Mouse (Mus musculus): ENCODE data around the gene Fxr2. TPM values are rescaled to one million over a fixed set of nuclear protein-coding genes. Genes with fewer than 3 reads are reported as not detected.
"Not testable (repeated sequence)": the region's sequence is repeated elsewhere in the genome, so short reads cannot be mapped to it uniquely, and the experiment has no call there.

The Fxr2 gene
- polyA plus RNA-seq, 1 experiment from 2014 or later = 31.3 TPM

DNA sequence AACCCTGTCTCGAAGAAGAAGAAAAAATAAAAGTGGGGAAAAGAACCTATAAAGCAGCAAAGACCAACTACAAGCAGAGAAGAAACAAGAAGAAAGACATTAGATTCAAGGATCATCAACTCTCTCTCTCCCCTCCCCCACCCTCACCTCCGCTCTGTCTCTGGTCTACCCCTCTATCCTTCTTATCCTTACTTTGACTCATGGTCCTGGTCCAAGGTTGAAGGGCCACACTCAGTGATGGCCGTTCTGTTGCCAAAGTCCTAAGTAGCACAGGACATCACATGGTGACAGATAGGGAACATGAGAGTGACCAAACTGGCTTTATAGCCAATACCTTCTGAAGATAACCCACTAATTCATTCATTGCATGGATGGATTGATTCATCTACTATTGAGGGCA, 64.6 kb downstream of the Fxr2 start:
- Histone ChIP-seq H3K9ac (ENCODE audit: low read depth, low read length) (no peak overlapping the region), H3K4me2 (replicated peaks; ENCODE audit: low read depth, low read length) (no peak overlapping the region), H3K4me1 (replicated peaks; ENCODE audit: control insufficient read depth, insufficient read depth, low read length) (peaks cover 7% of the 10 kb centered on the region), H3K27me3 (ENCODE audit: control insufficient read depth, insufficient read depth, low read length) (no peaks in the 10 kb centered on the region), H3K27ac (ENCODE audit: low read depth, low read length) (no peak overlapping the region), H3K4me3 (ENCODE audit: low read depth, low read length) (no peak overlapping the region), H3K9me3 (ENCODE audit: control insufficient read depth, low read length) (no peaks in the 10 kb centered on the region), H3K36me3 (ENCODE audit: control insufficient read depth, insufficient read depth, low read length) (no peaks in the 10 kb centered on the region)
- ATAC-seq (ENCODE audit: low FRiP score) = no peak
- DNase-seq (ENCODE audit: low spot score) = no peak
- WGBS = 96% methylated on average over 3 of the region's 3 CpGs

DNA sequence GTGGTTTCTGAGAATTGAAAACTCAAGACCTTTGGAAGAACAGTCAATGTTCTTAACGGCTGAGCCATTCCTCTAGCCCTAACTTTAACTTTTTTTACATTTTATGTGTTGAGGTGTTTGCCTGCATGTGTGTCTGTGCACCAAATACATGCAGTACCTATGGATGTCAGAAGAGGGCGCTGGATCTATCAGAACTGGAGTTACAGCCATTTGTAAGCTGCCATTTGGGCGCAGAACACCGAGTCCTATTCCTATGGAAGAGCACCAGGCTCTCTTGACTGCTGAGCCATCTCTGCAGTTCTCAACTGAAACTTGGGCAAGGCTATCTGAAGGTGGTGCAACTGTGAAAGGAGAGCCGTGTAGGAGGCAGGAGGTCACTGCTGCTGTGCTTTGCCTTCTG, 65.8 kb downstream of the Fxr2 start:
- ATAC-seq (ENCODE audit: low FRiP score) (no peak), DNase-seq (ENCODE audit: low spot score) (no peak)
- no peak overlapping the region for H3K4me2 ChIP-seq (replicated peaks; ENCODE audit: low read depth, low read length)
- no peaks in the 10 kb centered on the region for H3K36me3 ChIP-seq (ENCODE audit: control insufficient read depth, insufficient read depth, low read length)
- no peaks in the 10 kb centered on the region for H3K27me3 ChIP-seq (ENCODE audit: control insufficient read depth, insufficient read depth, low read length)
- 78% methylated on average over 5 of the region's 5 CpGs for WGBS
- no peak overlapping the region for H3K9ac ChIP-seq (ENCODE audit: low read depth, low read length)
- H3K9me3 ChIP-seq (ENCODE audit: control insufficient read depth, low read length) = no peaks in the 10 kb centered on the region
- H3K4me3 ChIP-seq (ENCODE audit: low read depth, low read length) = no peak overlapping the region
- no peak overlapping the region for H3K27ac ChIP-seq (ENCODE audit: low read depth, low read length)
- peaks cover 7% of the 10 kb centered on the region for H3K4me1 ChIP-seq (replicated peaks; ENCODE audit: control insufficient read depth, insufficient read depth, low read length)

DNA sequence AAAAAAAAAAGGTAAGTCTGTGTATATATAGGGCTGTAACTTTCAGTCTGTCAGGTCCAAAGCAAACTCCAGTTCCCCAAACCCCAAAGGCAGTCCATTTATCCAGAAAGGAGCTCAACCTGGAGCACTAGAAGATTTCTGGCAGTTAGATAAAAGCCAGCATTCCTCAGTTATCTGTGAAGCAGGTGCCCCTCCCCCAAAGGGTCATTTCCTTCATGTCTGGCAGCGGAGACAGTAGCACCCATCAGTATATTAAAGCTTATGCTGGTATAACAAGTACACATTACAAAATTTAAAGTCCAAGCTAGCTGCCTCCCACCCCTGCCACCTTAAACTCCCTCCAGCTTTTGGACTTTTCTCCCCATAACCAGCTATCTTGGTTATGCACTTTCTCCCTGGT, 66.8 kb downstream of the Fxr2 start:
- H3K36me3 ChIP-seq (ENCODE audit: control insufficient read depth, insufficient read depth, low read length) = no peaks in the 10 kb centered on the region
- WGBS = 77% methylated on average over 1 of the region's 1 CpGs
- no peak for DNase-seq (ENCODE audit: low spot score)
- no peaks in the 10 kb centered on the region for H3K9me3 ChIP-seq (ENCODE audit: control insufficient read depth, low read length)
- no peak overlapping the region for H3K4me2 ChIP-seq (replicated peaks; ENCODE audit: low read depth, low read length)
- ATAC-seq (ENCODE audit: low FRiP score) = no peak
- no peak overlapping the region for H3K27ac ChIP-seq (ENCODE audit: low read depth, low read length)
- H3K4me1 ChIP-seq (replicated peaks; ENCODE audit: control insufficient read depth, insufficient read depth, low read length) = peaks cover 7% of the 10 kb centered on the region
- H3K4me3 ChIP-seq (ENCODE audit: low read depth, low read length) = no peak overlapping the region
- no peak overlapping the region for H3K9ac ChIP-seq (ENCODE audit: low read depth, low read length)
- H3K27me3 ChIP-seq (ENCODE audit: control insufficient read depth, insufficient read depth, low read length) = no peaks in the 10 kb centered on the region

GRCm38 (mm10) chr11:69702886-69703285, 70.1 kb downstream of the Fxr2 start:
- H3K27me3 ChIP-seq (ENCODE audit: control insufficient read depth, insufficient read depth, low read length); H3K36me3 ChIP-seq (ENCODE audit: control insufficient read depth, insufficient read depth, low read length); H3K4me2 ChIP-seq (replicated peaks; ENCODE audit: low read depth, low read length); H3K9me3 ChIP-seq (ENCODE audit: control insufficient read depth, low read length); DNase-seq (ENCODE audit: low spot score); H3K4me1 ChIP-seq (replicated peaks; ENCODE audit: control insufficient read depth, insufficient read depth, low read length); H3K4me3 ChIP-seq (ENCODE audit: low read depth, low read length); ATAC-seq (ENCODE audit: low FRiP score); H3K9ac ChIP-seq (ENCODE audit: low read depth, low read length); H3K27ac ChIP-seq (ENCODE audit: low read depth, low read length): not testable (repeated sequence)
- WGBS = 94% methylated on average over 10 of the region's 10 CpGs

MicroRNAs within 50 kb of the gene (microRNA counts, 519-probe panel; counts per million panel counts)
- microRNA mmu-miR-1934 = not detected
- 3,437 counts per million, percentile 22 among the panel's probes with 10 or more counts for microRNA mmu-miR-467f

Other genes starting within 250 kb of the Fxr2 start
- 120 and 124 TPM in 2 replicates for gene Naa38, start 237.5 kb upstream of the Fxr2 start, polyA plus RNA-seq (2014; fragmentation: Nextera tagmentation; extraction: Ambion mirVana)
- 32.7 and 45.2 TPM in 2 replicates for gene Cyb5d1, start 237.4 kb upstream of the Fxr2 start, polyA plus RNA-seq (2014; fragmentation: Nextera tagmentation; extraction: Ambion mirVana)
- 15.7 and 17.1 TPM in 2 replicates for gene Tmem88, start 234.8 kb upstream of the Fxr2 start, polyA plus RNA-seq (2014; fragmentation: Nextera tagmentation; extraction: Ambion mirVana)
- 33.7 and 40.9 TPM in 2 replicates for gene Kdm6b, start 219.3 kb upstream of the Fxr2 start, polyA plus RNA-seq (2014; fragmentation: Nextera tagmentation; extraction: Ambion mirVana)
- 0.68 and 1.6 TPM in 2 replicates for gene Dnah2, start 83.9 kb upstream of the Fxr2 start, polyA plus RNA-seq (2014; fragmentation: Nextera tagmentation; extraction: Ambion mirVana)
- 12.2 and 15.5 TPM in 2 replicates for gene Efnb3, start 72.8 kb upstream of the Fxr2 start, polyA plus RNA-seq (2014; fragmentation: Nextera tagmentation; extraction: Ambion mirVana)
- 36.6 and 37.8 TPM in 2 replicates for gene Wrap53, start 52.7 kb upstream of the Fxr2 start, polyA plus RNA-seq (2014; fragmentation: Nextera tagmentation; extraction: Ambion mirVana)
- 156 and 159 TPM in 2 replicates for gene Trp53, start 52.6 kb upstream of the Fxr2 start, polyA plus RNA-seq (2014; fragmentation: Nextera tagmentation; extraction: Ambion mirVana)
- gene Atp1b2, start 27.0 kb upstream of the Fxr2 start, polyA plus RNA-seq (2014; fragmentation: Nextera tagmentation; extraction: Ambion mirVana) = 11.7 and 13.1 TPM in 2 replicates
- 0.17 TPM in 1 of 2 replicates, not detected in the other for gene Shbg, start 15.1 kb upstream of the Fxr2 start, polyA plus RNA-seq (2014; fragmentation: Nextera tagmentation; extraction: Ambion mirVana)
- 15.0 and 20.6 TPM in 2 replicates for gene Sat2, start 11.0 kb upstream of the Fxr2 start, polyA plus RNA-seq (2014; fragmentation: Nextera tagmentation; extraction: Ambion mirVana)
- not detected in 2 replicates for gene Sox15, start 22.3 kb downstream of the Fxr2 start, polyA plus RNA-seq (2014; fragmentation: Nextera tagmentation; extraction: Ambion mirVana)
- 28.0 and 45.3 TPM in 2 replicates for gene Mpdu1, start 29.7 kb downstream of the Fxr2 start, polyA plus RNA-seq (2014; fragmentation: Nextera tagmentation; extraction: Ambion mirVana)
- gene Cd68, start 33.2 kb downstream of the Fxr2 start, polyA plus RNA-seq (2014; fragmentation: Nextera tagmentation; extraction: Ambion mirVana) = 8.2 and 8.7 TPM in 2 replicates
- gene Eif4a1, start 39.4 kb downstream of the Fxr2 start, polyA plus RNA-seq (2014; fragmentation: Nextera tagmentation; extraction: Ambion mirVana) = 891 and 905 TPM in 2 replicates
- 85.8 and 101 TPM in 2 replicates for gene Senp3, start 49.1 kb downstream of the Fxr2 start, polyA plus RNA-seq (2014; fragmentation: Nextera tagmentation; extraction: Ambion mirVana)
- gene Tnfsf13, start 52.8 kb downstream of the Fxr2 start, polyA plus RNA-seq (2014; fragmentation: Nextera tagmentation; extraction: Ambion mirVana) = not detected in 2 replicates
- gene Tnfsf12, start 62.9 kb downstream of the Fxr2 start, polyA plus RNA-seq (2014; fragmentation: Nextera tagmentation; extraction: Ambion mirVana) = 2.2 and 4.0 TPM in 2 replicates
- gene Tnfsfm13, start 63.1 kb downstream of the Fxr2 start, polyA plus RNA-seq (2014; fragmentation: Nextera tagmentation; extraction: Ambion mirVana) = 0.61 and 1.1 TPM in 2 replicates
- gene Polr2a, start 125.6 kb downstream of the Fxr2 start, polyA plus RNA-seq (2014; fragmentation: Nextera tagmentation; extraction: Ambion mirVana) = 46.5 and 50.1 TPM in 2 replicates
- gene Slc35g3, start 129.0 kb downstream of the Fxr2 start, polyA plus RNA-seq (2014; fragmentation: Nextera tagmentation; extraction: Ambion mirVana) = 0.57 and 1.1 TPM in 2 replicates
- gene Zbtb4, start 132.9 kb downstream of the Fxr2 start, polyA plus RNA-seq (2014; fragmentation: Nextera tagmentation; extraction: Ambion mirVana) = 1.3 and 1.7 TPM in 2 replicates
- 1.2 and 1.5 TPM in 2 replicates for gene Chrnb1, start 163.0 kb downstream of the Fxr2 start, polyA plus RNA-seq (2014; fragmentation: Nextera tagmentation; extraction: Ambion mirVana)
- 2.2 and 2.8 TPM in 2 replicates for gene Fgf11, start 168.9 kb downstream of the Fxr2 start, polyA plus RNA-seq (2014; fragmentation: Nextera tagmentation; extraction: Ambion mirVana)
- gene Tmem102, start 172.6 kb downstream of the Fxr2 start, polyA plus RNA-seq (2014; fragmentation: Nextera tagmentation; extraction: Ambion mirVana) = 0.83 and 0.93 TPM in 2 replicates
- not detected in 2 replicates for gene Gm39566, start 182.3 kb downstream of the Fxr2 start, polyA plus RNA-seq (2014; fragmentation: Nextera tagmentation; extraction: Ambion mirVana)
- gene Spem2, start 185.5 kb downstream of the Fxr2 start, polyA plus RNA-seq (2014; fragmentation: Nextera tagmentation; extraction: Ambion mirVana) = not detected in 2 replicates
- gene Spem1, start 189.2 kb downstream of the Fxr2 start, polyA plus RNA-seq (2014; fragmentation: Nextera tagmentation; extraction: Ambion mirVana) = 0.17 and 0.38 TPM in 2 replicates
- gene Nlgn2, start 204.8 kb downstream of the Fxr2 start, polyA plus RNA-seq (2014; fragmentation: Nextera tagmentation; extraction: Ambion mirVana) = 11.5 and 16.1 TPM in 2 replicates
- gene Tmem256, start 205.5 kb downstream of the Fxr2 start, polyA plus RNA-seq (2014; fragmentation: Nextera tagmentation; extraction: Ambion mirVana) = 268 and 276 TPM in 2 replicates
- gene Plscr3, start 213.4 kb downstream of the Fxr2 start, polyA plus RNA-seq (2014; fragmentation: Nextera tagmentation; extraction: Ambion mirVana) = 62.2 and 62.6 TPM in 2 replicates
- 0.52 TPM in 1 of 2 replicates, not detected in the other for gene Tnk1, start 225.7 kb downstream of the Fxr2 start, polyA plus RNA-seq (2014; fragmentation: Nextera tagmentation; extraction: Ambion mirVana)
- not detected in 2 replicates for gene Tmem95, start 245.0 kb downstream of the Fxr2 start, polyA plus RNA-seq (2014; fragmentation: Nextera tagmentation; extraction: Ambion mirVana)
- gene Kctd11, start 248.4 kb downstream of the Fxr2 start, polyA plus RNA-seq (2014; fragmentation: Nextera tagmentation; extraction: Ambion mirVana) = 2.3 and 2.4 TPM in 2 replicates